Mouse (Mus musculus) liver, embryonic 11.5 days (tissue): Measurements from ENCODE around the gene Pola2. TPM values are rescaled to one million over a fixed set of nuclear protein-coding genes. Genes with fewer than 3 reads are reported as not detected.

Experiments
- ATAC-seq: fragments of 200-750 bp; cut with Nextera tagmentation; replicated peaks from 2 replicates; pipeline ENCODE4 v1.8.0; 2017; ENCODE audit warnings: moderate number of reproducible peaks, mild to moderate bottlenecking, moderate TSS enrichment, moderate library complexity; ENCODE audit not compliant: low FRiP score
- DNase-seq: peaks from one replicate; pipeline ENCODE4 v3.0.0-alpha.2; 2017; ENCODE audit warnings: low spot score
- H3K27ac ChIP-seq: fragments of 300-500 bp; sonication (generic); 2 replicates; pipeline ENCODE4 v1.5.1; 2014; ENCODE audit warnings: mild to moderate bottlenecking, low read depth, low read length, control low read depth
- H3K27me3 ChIP-seq: fragments of 300-500 bp; sonication (generic); replicated peaks from 2 replicates; pipeline ENCODE4 v1.6.1; 2014; ENCODE audit warnings: low read length, mixed read lengths; ENCODE audit not compliant: control insufficient read depth, insufficient read depth
- H3K36me3 ChIP-seq: fragments of 300-500 bp; sonication (generic); 2 replicates; pipeline ENCODE4 v1.6.1; 2014; ENCODE audit warnings: mild to moderate bottlenecking, low read length, moderate library complexity, mixed read lengths; ENCODE audit not compliant: control insufficient read depth, insufficient read depth
- H3K4me1 ChIP-seq: fragments of 300-500 bp; sonication (generic); replicated peaks from 2 replicates; pipeline ENCODE4 v1.6.1; 2014; ENCODE audit warnings: low read length, mixed read lengths; ENCODE audit not compliant: control insufficient read depth, insufficient read depth
- H3K4me2 ChIP-seq: fragments of 300-500 bp; sonication (generic); 2 replicates; pipeline ENCODE4 v1.6.1; 2014; ENCODE audit warnings: mild to moderate bottlenecking, control low read depth, moderate library complexity
- H3K4me3 ChIP-seq: fragments of 300-500 bp; sonication (generic); 2 replicates; pipeline ENCODE4 v1.5.1; 2014; ENCODE audit warnings: low read depth, low read length, control low read depth
- H3K9ac ChIP-seq: fragments of 300-500 bp; sonication (generic); 2 replicates; pipeline ENCODE4 v1.6.1; 2014; ENCODE audit warnings: low read depth, low read length, control low read depth
- H3K9me3 ChIP-seq: fragments of 300-500 bp; sonication (generic); 2 replicates; pipeline ENCODE4 v1.6.1; 2016; ENCODE audit warnings: low read length, inconsistent platforms, mixed read lengths; ENCODE audit not compliant: control insufficient read depth
- WGBS: fragments of 180-500 bp; shearing (Covaris S2); extraction: QIAGEN DNeasy Blood & Tissue Kit; methylation state at CpG from one replicate; pipeline ENCODE4 v1.1.7; 2014; 5-methylcytosine and 5-hydroxymethylcytosine counted together
- polyA plus RNA-seq: library from polyadenylated mRNA; unstranded; fragments of >200 nt; fragmentation: Nextera tagmentation; extraction: Ambion mirVana; gene quantifications from 2 replicates; pipeline ENCODE4 v1.2.1, GENCODE M21; 2014

The Pola2 gene
- polyA plus RNA-seq, 1 experiment from 2014 or later, result 131 TPM

GRCm38 (mm10) chr19:5977717-5978116, 13.7 kb upstream of the Pola2 start:
- Histone ChIP-seq H3K9ac (no peak overlapping the region), H3K4me3 (no peak overlapping the region), H3K36me3 (no peaks in the 10 kb centered on the region), H3K4me2 (no peak overlapping the region), H3K27ac (no peak overlapping the region), H3K27me3 (no peaks in the 10 kb centered on the region), H3K4me1 (no peaks in the 10 kb centered on the region), H3K9me3 (no peaks in the 10 kb centered on the region)
- ATAC-seq (no peak), DNase-seq (no peak)
- 85% methylated on average over 3 of the region's 3 CpGs for WGBS

GRCm38 (mm10) chr19:5975676-5976075, 11.7 kb upstream of the Pola2 start:
- H3K36me3 ChIP-seq, result no peaks in the 10 kb centered on the region
- H3K27ac ChIP-seq, result no peak overlapping the region
- H3K4me1 ChIP-seq, result no peaks in the 10 kb centered on the region
- no peak overlapping the region for H3K9ac ChIP-seq
- H3K27me3 ChIP-seq, result no peaks in the 10 kb centered on the region
- no peak overlapping the region for H3K4me3 ChIP-seq
- no peak overlapping the region for H3K4me2 ChIP-seq
- DNase-seq, result no peak
- ATAC-seq, result no peak
- no peaks in the 10 kb centered on the region for H3K9me3 ChIP-seq
- WGBS, result 76% methylated on average over 4 of the region's 4 CpGs

GRCm38 (mm10) chr19:5975112-5975511, 11.1 kb upstream of the Pola2 start:
- ATAC-seq (no peak), DNase-seq (no peak)
- Histone ChIP-seq H3K4me3 (no peak overlapping the region), H3K4me1 (no peaks in the 10 kb centered on the region), H3K27ac (no peak overlapping the region), H3K36me3 (no peaks in the 10 kb centered on the region), H3K9me3 (no peaks in the 10 kb centered on the region), H3K4me2 (no peak overlapping the region), H3K9ac (no peak overlapping the region), H3K27me3 (no peaks in the 10 kb centered on the region)
- WGBS, result 76% methylated on average over 4 of the region's 4 CpGs

GRCm38 (mm10) chr19:5967664-5968063, 3.7 kb upstream of the Pola2 start:
- H3K4me2 ChIP-seq, result peak overlapping the region; percentile 37; the same call in 1 of the 2 replicates

GRCm38 (mm10) chr19:5966786-5967185, 2.8 kb upstream of the Pola2 start:
- no peaks in the 10 kb centered on the region for H3K27me3 ChIP-seq
- peak overlapping the region; percentile 11; the same call in 1 of the 2 replicates for H3K9ac ChIP-seq
- H3K9me3 ChIP-seq, result no peaks in the 10 kb centered on the region
- peak overlapping the region; percentile 66 for H3K27ac ChIP-seq
- ATAC-seq (peak; percentile 32; the same call in 1 of the 2 replicates), DNase-seq (no peak)
- H3K4me2 ChIP-seq, result peak overlapping the region; percentile 37
- 53% methylated on average over 6 of the region's 6 CpGs for WGBS
- H3K36me3 ChIP-seq, result no peaks in the 10 kb centered on the region
- peaks cover 34% of the 10 kb centered on the region for H3K4me1 ChIP-seq
- no peak overlapping the region for H3K4me3 ChIP-seq

More at GRCm38 (mm10) chr19:5967664-5968063, 3.7 kb upstream of the Pola2 start:
- no peak overlapping the region for H3K9ac ChIP-seq
- DNase-seq (no peak), ATAC-seq (peak; percentile 91)
- H3K27me3 ChIP-seq, result no peaks in the 10 kb centered on the region
- WGBS, result 49% methylated on average over 10 of the region's 10 CpGs
- H3K4me3 ChIP-seq, result no peak overlapping the region
- H3K4me1 ChIP-seq, result peaks cover 29% of the 10 kb centered on the region
- H3K9me3 ChIP-seq, result no peaks in the 10 kb centered on the region
- H3K36me3 ChIP-seq, result no peaks in the 10 kb centered on the region
- H3K27ac ChIP-seq, result peak overlapping the region; percentile 67

GRCm38 (mm10) chr19:5965910-5966309, 1.9 kb upstream of the Pola2 start:
- no peak for ATAC-seq
- H3K27ac ChIP-seq, result no peak overlapping the region

GRCm38 (mm10) chr19:5965280-5965679, 1.3 kb upstream of the Pola2 start:
- Histone ChIP-seq H3K9ac (peak overlapping the region; percentile 94; the same call in 1 of the 2 replicates), H3K4me2 (peak overlapping the region; percentile 75), H3K9me3 (no peaks in the 10 kb centered on the region), H3K4me1 (peaks cover 37% of the 10 kb centered on the region), H3K27me3 (no peaks in the 10 kb centered on the region), H3K4me3 (no peak overlapping the region), H3K36me3 (peaks cover 5% of the 10 kb centered on the region; the same call in 1 of the 2 replicates), H3K27ac (peak overlapping the region; percentile 85; the same call in 1 of the 2 replicates)
- peak; percentile 72 for DNase-seq
- ATAC-seq, result no peak
- WGBS, result 8% methylated on average over 4 of the region's 4 CpGs

More at GRCm38 (mm10) chr19:5965910-5966309, 1.9 kb upstream of the Pola2 start:
- no peak overlapping the region for H3K4me2 ChIP-seq
- WGBS, result 86% methylated on average over 2 of the region's 2 CpGs
- peaks cover 37% of the 10 kb centered on the region for H3K4me1 ChIP-seq
- no peaks in the 10 kb centered on the region for H3K27me3 ChIP-seq
- H3K36me3 ChIP-seq, result peaks cover 2% of the 10 kb centered on the region; the same call in 1 of the 2 replicates
- H3K9ac ChIP-seq, result no peak overlapping the region
- H3K9me3 ChIP-seq, result no peaks in the 10 kb centered on the region
- DNase-seq, result no peak
- no peak overlapping the region for H3K4me3 ChIP-seq

- no peaks in the 10 kb centered on the region for H3K9me3 ChIP-seq
- peak overlapping the region; percentile 85 for H3K27ac ChIP-seq
- no peak for ATAC-seq
- peak overlapping the region; percentile 94 for H3K9ac ChIP-seq
- H3K4me2 ChIP-seq, result peak overlapping the region; percentile 75
- H3K4me3 ChIP-seq, result peak overlapping the region; percentile 85
- DNase-seq, result no peak
- peaks cover 5% of the 10 kb centered on the region; the same call in 1 of the 2 replicates for H3K36me3 ChIP-seq
- H3K4me1 ChIP-seq, result peaks cover 37% of the 10 kb centered on the region
- WGBS, result 93% methylated on average over 2 of the region's 2 CpGs
- no peaks in the 10 kb centered on the region for H3K27me3 ChIP-seq
Observed at GRCm38 (mm10) chr19:5964804-5965203, 802 bp upstream of the Pola2 start.

- H3K9me3 ChIP-seq, result no peaks in the 10 kb centered on the region
- peaks cover 12% of the 10 kb centered on the region for H3K36me3 ChIP-seq
- WGBS, result 23% methylated on average over 1 of the region's 1 CpGs
- H3K27ac ChIP-seq, result no peak overlapping the region
- no peaks in the 10 kb centered on the region for H3K27me3 ChIP-seq
- ATAC-seq (no peak), DNase-seq (no peak)
- peak overlapping the region; percentile 85 for H3K4me3 ChIP-seq
- H3K4me1 ChIP-seq, result peaks cover 37% of the 10 kb centered on the region
- H3K9ac ChIP-seq, result peak overlapping the region; percentile 94
- peak overlapping the region; percentile 75 for H3K4me2 ChIP-seq
Observed at GRCm38 (mm10) chr19:5962651-5963050, 1.4 kb downstream of the Pola2 start.
